ENCODE assay signal across 8 mouse cellular contexts in genomic region chr11:81612798-81613540, GRCm38 (mm10).
DNase-seq lines count a peak whose midpoint lies in the region; ATAC-seq lines count a peak whose summit lies in the region.

No protein-coding gene starts in this region.

- DNase-seq in 3134 (ENCODE audit: extremely low read depth, insufficient read length, low spot score): peak; percentile 10
- DNase-seq in adrenal gland, postnatal 36 days: peak; percentile 71 to 83
- peak; percentile 85 for DNase-seq in heart, adult 8-10 months (ENCODE audit: low spot score)
- DNase-seq in kidney, adult 8-10 months: peak; percentile 57 to 80
- DNase-seq in limb, embryonic 11.5 days (ENCODE audit: low spot score): peak; percentile 93
- DNase-seq in spleen, adult 12 weeks (ENCODE audit: low spot score): peak; percentile 17

- ATAC-seq in embryonic facial prominence, embryonic 12.5 days (ENCODE audit: insufficient number of reproducible peaks, insufficient read depth, low FRiP score, low TSS enrichment): no peak; the same call in 1 of the 2 replicates
- ATAC-seq in limb, embryonic 11.5 days (ENCODE audit: insufficient number of reproducible peaks, low FRiP score, low TSS enrichment, low read depth): no peak
- peak; percentile 87 for ATAC-seq in midbrain, embryonic 15.5 days (replicated peaks)

- peak overlapping the region; percentile 29 for H3K4me3 ChIP-seq in embryonic facial prominence, embryonic 12.5 days
- H3K4me3 ChIP-seq in limb, embryonic 11.5 days (ENCODE audit: low read depth, low read length): no peak overlapping the region
- peak overlapping the region; percentile 30 for H3K4me3 ChIP-seq in midbrain, embryonic 15.5 days

- H3K9ac ChIP-seq in embryonic facial prominence, embryonic 12.5 days: no peak overlapping the region
- no peak overlapping the region for H3K9ac ChIP-seq in limb, embryonic 11.5 days (ENCODE audit: low read length)
- peak overlapping the region; percentile 6 for H3K9ac ChIP-seq in midbrain, embryonic 15.5 days

- no peaks in the 10 kb centered on the region for H3K9me3 ChIP-seq in embryonic facial prominence, embryonic 12.5 days
- no peaks in the 10 kb centered on the region for H3K9me3 ChIP-seq in limb, embryonic 11.5 days (ENCODE audit: control insufficient read depth, low read length)
- H3K9me3 ChIP-seq in midbrain, embryonic 15.5 days: no peaks in the 10 kb centered on the region

- peak overlapping the region; percentile 50 for H3K4me2 ChIP-seq in embryonic facial prominence, embryonic 12.5 days (replicated peaks)
- H3K4me2 ChIP-seq in limb, embryonic 11.5 days (ENCODE audit: low read depth, severe bottlenecking): peak overlapping the region; percentile 33; the same call in 1 of the 2 replicates
- H3K4me2 ChIP-seq in midbrain, embryonic 15.5 days: peak overlapping the region; percentile 51

- H3K27me3 ChIP-seq in embryonic facial prominence, embryonic 12.5 days: 0 out of 2 replicates have a peak, but pooled peaks cover 19% of the 10 kb centered on the region
- no peaks in the 10 kb centered on the region for H3K27me3 ChIP-seq in limb, embryonic 11.5 days (ENCODE audit: control insufficient read depth, insufficient read depth, low read length)
- H3K27me3 ChIP-seq in midbrain, embryonic 15.5 days (replicated peaks): no peaks in the 10 kb centered on the region

- H3K4me1 ChIP-seq in embryonic facial prominence, embryonic 12.5 days: peaks cover 7% of the 10 kb centered on the region
- no peaks in the 10 kb centered on the region for H3K4me1 ChIP-seq in limb, embryonic 11.5 days (ENCODE audit: control insufficient read depth, insufficient read depth, low read length)
- H3K4me1 ChIP-seq in midbrain, embryonic 15.5 days: peaks cover 29% of the 10 kb centered on the region

- 2% methylated on average over 17 of the region's 17 CpGs for WGBS in embryonic facial prominence, embryonic 12.5 days
- WGBS in limb, embryonic 11.5 days: 1% methylated on average over 17 of the region's 17 CpGs
- under 1% methylated on average over 17 of the region's 17 CpGs for WGBS in midbrain, embryonic 15.5 days

- H3K27ac ChIP-seq in embryonic facial prominence, embryonic 12.5 days: no peak overlapping the region
- no peak overlapping the region for H3K27ac ChIP-seq in limb, embryonic 11.5 days (replicated peaks; ENCODE audit: low read depth, low read length)
- H3K27ac ChIP-seq in midbrain, embryonic 15.5 days: peak overlapping the region; percentile 75

- H3K36me3 ChIP-seq in embryonic facial prominence, embryonic 12.5 days: no peaks in the 10 kb centered on the region
- H3K36me3 ChIP-seq in limb, embryonic 11.5 days (ENCODE audit: control insufficient read depth, insufficient read depth, low read length): no peaks in the 10 kb centered on the region
- H3K36me3 ChIP-seq in midbrain, embryonic 15.5 days (replicated peaks): no peaks in the 10 kb centered on the region

Comparison
In these comparisons a context has a peak if more than half of its experiments do, and no peak if none do; other contexts are left out.
1. DNase-seq: peak in every context shown above with its lines; median percentile 93 in limb, embryonic 11.5 days; 85 in heart, adult 8-10 months; 77 in adrenal gland, postnatal 36 days; 68 in kidney, adult 8-10 months; 17 in spleen, adult 12 weeks; 10 in 3134.